Mouse (Mus musculus): Measurements from ENCODE around the gene Plpp1. TPM values are rescaled to one million over a fixed set of nuclear protein-coding genes. Genes with fewer than 3 reads are reported as not detected.

The Plpp1 gene
- total and polyA plus RNA-seq, 3 experiments = 51.5 to 70.0 (median 51.6) TPM

GRCm38 (mm10) chr13:112823911-112824648 is 23.5 kb downstream of the Plpp1 start:
- intact Hi-C loops (cut with DNase I) = no loop called here
- no peak overlapping the region for H3K9ac ChIP-seq (ENCODE audit: low read depth, low read length)
- H3K27ac ChIP-seq = no peak overlapping the region
- peaks cover 8% of the 10 kb centered on the region for H3K36me3 ChIP-seq (ENCODE audit: control insufficient read depth, insufficient read depth, low read length)
- H3K79me2 ChIP-seq (replicated peaks; ENCODE audit: control insufficient read depth, insufficient read depth, low read length) = peaks cover 5% of the 10 kb centered on the region; the same call in 1 of the 2 replicates
- DNase-seq = no peak
- H3K4me3 ChIP-seq = no peak overlapping the region
- peaks cover 8% of the 10 kb centered on the region for H3K4me1 ChIP-seq (ENCODE audit: control insufficient read depth, insufficient read depth, low read length)
- TF ChIP-seq CTCF (IDR thresholded peaks at IDR 0.05) (no peak), EP300 (IDR thresholded peaks at IDR 0.05; ENCODE audit: insufficient read depth, low read depth, low read length) (0 out of 2 replicates have a peak, but pooled peaks have one; percentile 53)
- WGBS = 72% methylated on average over 4 of the region's 8 CpGs
- no peaks in the 10 kb centered on the region for H3K27me3 ChIP-seq (ENCODE audit: control insufficient read depth, insufficient read depth, low read length)

- Histone ChIP-seq H3K4me1 (ENCODE audit: control insufficient read depth, insufficient read depth, low read length) (peaks cover 6% of the 10 kb centered on the region), H3K36me3 (ENCODE audit: control insufficient read depth, insufficient read depth, low read length) (peaks cover 8% of the 10 kb centered on the region), H3K79me2 (replicated peaks; ENCODE audit: control insufficient read depth, insufficient read depth, low read length) (0 out of 2 replicates have a peak, but pooled peaks cover 2% of the 10 kb centered on the region), H3K4me3 (no peak overlapping the region), H3K9ac (ENCODE audit: low read depth, low read length) (no peak overlapping the region), H3K27me3 (ENCODE audit: control insufficient read depth, insufficient read depth, low read length) (no peaks in the 10 kb centered on the region), H3K27ac (no peak overlapping the region)
- 64% methylated on average over 6 of the region's 6 CpGs for WGBS
- intact Hi-C loops (cut with DNase I) = no loop called here
- TF ChIP-seq CTCF (IDR thresholded peaks at IDR 0.05) (no peak), POLR2A (IDR thresholded peaks at IDR 0.05; ENCODE audit: insufficient read depth, low read depth, low read length) (no peak), EP300 (IDR thresholded peaks at IDR 0.05; ENCODE audit: insufficient read depth, low read depth, low read length) (no peak)
- DNase-seq = no peak
These were observed 24.9 kb downstream of the Plpp1 start for GRCm38 (mm10) chr13:112825479-112825878.

GRCm38 (mm10) chr13:112829619-112830018 is 29.0 kb downstream of the Plpp1 start:
- Histone ChIP-seq H3K4me3 (no peak overlapping the region), H3K27ac (no peak overlapping the region), H3K79me2 (replicated peaks; ENCODE audit: control insufficient read depth, insufficient read depth, low read length) (no peaks in the 10 kb centered on the region; the same call in 1 of the 2 replicates), H3K4me1 (ENCODE audit: control insufficient read depth, insufficient read depth, low read length) (no peaks in the 10 kb centered on the region; the same call in 1 of the 2 replicates), H3K27me3 (ENCODE audit: control insufficient read depth, insufficient read depth, low read length) (no peaks in the 10 kb centered on the region), H3K36me3 (ENCODE audit: control insufficient read depth, insufficient read depth, low read length) (no peaks in the 10 kb centered on the region; the same call in none of the 2 replicates), H3K9ac (ENCODE audit: low read depth, low read length) (no peak overlapping the region)
- 88% methylated on average over 2 of the region's 2 CpGs for WGBS
- DNase-seq = no peak
- TF ChIP-seq CTCF (IDR thresholded peaks at IDR 0.05) = no peak
- no peak for TF ChIP-seq EP300 (IDR thresholded peaks at IDR 0.05; ENCODE audit: insufficient read depth, low read depth, low read length)
- no peak for TF ChIP-seq POLR2A (IDR thresholded peaks at IDR 0.05; ENCODE audit: insufficient read depth, low read depth, low read length)
- intact Hi-C loops (cut with DNase I) = no loop called here

DNA sequence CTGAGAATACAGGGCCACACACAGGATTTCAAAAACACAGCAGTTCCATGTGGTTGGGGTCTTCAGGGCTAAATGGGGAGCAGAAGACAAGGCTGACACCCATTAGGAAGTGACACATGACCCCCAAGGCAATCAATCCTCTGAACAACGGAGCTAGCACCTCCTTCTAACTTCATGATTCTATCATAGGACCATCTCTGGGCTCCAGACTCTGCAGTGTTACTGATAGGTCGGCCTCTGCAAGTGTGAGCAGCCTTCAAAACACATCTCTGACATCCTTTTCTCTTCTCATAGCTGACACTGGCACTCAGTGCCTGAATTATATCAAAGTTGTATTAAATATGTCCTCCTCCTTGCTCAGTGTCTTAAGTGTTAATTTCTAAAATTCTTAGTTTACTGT is 32.0 kb downstream of the Plpp1 start:
- intact Hi-C loops (cut with DNase I) = no loop called here
- Histone ChIP-seq H3K36me3 (ENCODE audit: control insufficient read depth, insufficient read depth, low read length) (no peaks in the 10 kb centered on the region; the same call in none of the 2 replicates), H3K27me3 (ENCODE audit: control insufficient read depth, insufficient read depth, low read length) (no peaks in the 10 kb centered on the region), H3K79me2 (replicated peaks; ENCODE audit: control insufficient read depth, insufficient read depth, low read length) (no peaks in the 10 kb centered on the region; the same call in 1 of the 2 replicates), H3K4me3 (no peak overlapping the region), H3K9ac (ENCODE audit: low read depth, low read length) (no peak overlapping the region), H3K4me1 (ENCODE audit: control insufficient read depth, insufficient read depth, low read length) (peaks cover 4% of the 10 kb centered on the region), H3K27ac (no peak overlapping the region)
- 47% methylated on average over 2 of the region's 2 CpGs for WGBS
- DNase-seq = no peak
- no peak for TF ChIP-seq POLR2A (IDR thresholded peaks at IDR 0.05; ENCODE audit: insufficient read depth, low read depth, low read length)
- no peak for TF ChIP-seq EP300 (IDR thresholded peaks at IDR 0.05; ENCODE audit: insufficient read depth, low read depth, low read length)
- no peak for TF ChIP-seq CTCF (IDR thresholded peaks at IDR 0.05)

GRCm38 (mm10) chr13:112833253-112833894 is 32.8 kb downstream of the Plpp1 start:
- Histone ChIP-seq H3K36me3 (ENCODE audit: control insufficient read depth, insufficient read depth, low read length) (no peaks in the 10 kb centered on the region; the same call in none of the 2 replicates), H3K27me3 (ENCODE audit: control insufficient read depth, insufficient read depth, low read length) (no peaks in the 10 kb centered on the region), H3K4me1 (ENCODE audit: control insufficient read depth, insufficient read depth, low read length) (peaks cover 4% of the 10 kb centered on the region), H3K9ac (ENCODE audit: low read depth, low read length) (no peak overlapping the region), H3K79me2 (replicated peaks; ENCODE audit: control insufficient read depth, insufficient read depth, low read length) (no peaks in the 10 kb centered on the region; the same call in 1 of the 2 replicates), H3K4me3 (no peak overlapping the region), H3K27ac (no peak overlapping the region)
- TF ChIP-seq CTCF (IDR thresholded peaks at IDR 0.05) (no peak), POLR2A (IDR thresholded peaks at IDR 0.05; ENCODE audit: insufficient read depth, low read depth, low read length) (no peak), EP300 (IDR thresholded peaks at IDR 0.05; ENCODE audit: insufficient read depth, low read depth, low read length) (no peak)
- DNase-seq = no peak
- 88% methylated on average over 20 of the region's 20 CpGs for WGBS
- intact Hi-C loops (cut with DNase I) = no loop called here

DNA sequence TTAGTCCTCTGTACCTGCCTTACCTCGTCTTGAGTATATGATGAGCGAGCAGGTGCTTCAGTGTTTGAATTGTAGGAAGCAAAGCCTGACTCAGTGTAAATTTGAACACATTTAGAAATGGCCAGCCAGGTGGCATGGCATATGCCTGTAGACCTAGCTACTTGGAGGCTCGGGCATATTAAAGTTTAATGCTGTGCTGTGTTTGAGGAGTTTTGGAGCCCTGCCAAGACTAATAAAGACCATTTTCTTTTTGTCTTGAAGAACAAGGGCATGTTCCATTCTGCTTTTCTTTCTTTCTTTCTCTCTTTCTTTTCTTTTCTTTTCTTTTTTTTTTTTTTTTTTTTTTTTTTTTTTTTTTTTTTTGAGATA is 33.3 kb downstream of the Plpp1 start:
- H3K27me3 ChIP-seq (ENCODE audit: control insufficient read depth, insufficient read depth, low read length) = no peaks in the 10 kb centered on the region
- no peaks in the 10 kb centered on the region; the same call in 1 of the 2 replicates for H3K79me2 ChIP-seq (replicated peaks; ENCODE audit: control insufficient read depth, insufficient read depth, low read length)
- intact Hi-C loops (cut with DNase I) = no loop called here
- no peak overlapping the region for H3K27ac ChIP-seq
- peaks cover 4% of the 10 kb centered on the region for H3K4me1 ChIP-seq (ENCODE audit: control insufficient read depth, insufficient read depth, low read length)
- no peak for TF ChIP-seq CTCF (IDR thresholded peaks at IDR 0.05)
- no peak for TF ChIP-seq POLR2A (IDR thresholded peaks at IDR 0.05; ENCODE audit: insufficient read depth, low read depth, low read length)
- TF ChIP-seq EP300 (IDR thresholded peaks at IDR 0.05; ENCODE audit: insufficient read depth, low read depth, low read length) = no peak
- 75% methylated on average over 3 of the region's 3 CpGs for WGBS
- H3K4me3 ChIP-seq = no peak overlapping the region
- no peak overlapping the region for H3K9ac ChIP-seq (ENCODE audit: low read depth, low read length)
- H3K36me3 ChIP-seq (ENCODE audit: control insufficient read depth, insufficient read depth, low read length) = no peaks in the 10 kb centered on the region; the same call in none of the 2 replicates
- no peak for DNase-seq
